Mouse (Mus musculus): ENCODE measurements at regions not wholly inside any gene's neighbourhood (a gene's known extent, or its start where the extent isn't known, plus 50 kb on each side); places are given as distances from the start of the nearest gene placed in this dataset.

DNA sequence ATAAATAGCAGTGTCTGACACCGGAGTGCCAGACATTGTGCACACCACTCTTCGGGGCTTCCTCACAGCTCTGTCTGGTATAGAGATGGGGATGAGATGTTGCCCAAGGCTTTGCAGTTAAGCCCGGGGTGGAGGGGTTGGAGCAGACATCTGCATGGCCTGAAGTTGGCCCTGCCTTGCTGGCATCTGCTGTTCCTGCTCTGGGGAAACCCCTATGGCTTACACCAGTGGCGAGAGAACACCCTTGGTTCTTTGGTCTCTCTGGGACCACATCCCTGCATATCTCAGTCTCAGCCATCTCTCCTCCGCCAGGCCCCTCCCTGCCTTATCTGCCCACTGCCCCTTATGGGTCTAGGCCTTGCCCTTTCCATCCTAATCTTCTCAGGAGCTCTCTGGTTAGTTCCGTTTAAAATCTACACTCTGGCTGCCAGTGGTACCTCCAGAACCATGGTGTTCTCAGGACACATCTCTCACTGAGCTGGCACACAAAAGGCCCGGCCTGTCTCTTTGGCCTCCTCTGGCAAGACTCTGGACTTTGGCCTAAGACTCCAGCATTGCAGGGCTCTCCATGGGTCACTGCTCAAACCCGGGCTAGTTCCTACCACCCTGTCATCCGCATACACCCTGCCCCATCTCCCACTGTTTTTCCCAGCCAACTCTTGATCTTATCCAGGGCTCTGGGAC is 123.3 kb upstream of the Id2 start:
- no peak for DNase-seq

DNA sequence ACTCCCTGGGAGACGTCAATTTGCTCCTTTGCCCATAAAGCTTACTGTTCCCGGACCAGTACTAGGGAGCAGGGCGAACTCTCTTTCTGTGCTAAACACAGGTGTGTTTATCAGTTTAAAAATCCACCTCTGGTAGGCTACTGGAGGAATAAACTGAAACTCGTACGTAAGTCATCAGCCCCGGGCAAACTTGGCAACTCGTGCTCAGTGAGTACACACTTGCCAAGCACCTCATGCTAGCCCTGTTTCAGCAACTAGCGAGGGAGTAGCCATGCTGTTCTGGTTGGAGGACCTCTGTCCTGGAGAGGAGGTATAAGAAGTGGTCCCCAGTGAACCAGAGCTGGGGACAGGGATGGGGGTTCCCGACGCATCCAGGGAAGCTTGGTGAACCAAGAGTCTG is 122.6 kb upstream of the Id2 start:
- DNase-seq = no peak

DNA sequence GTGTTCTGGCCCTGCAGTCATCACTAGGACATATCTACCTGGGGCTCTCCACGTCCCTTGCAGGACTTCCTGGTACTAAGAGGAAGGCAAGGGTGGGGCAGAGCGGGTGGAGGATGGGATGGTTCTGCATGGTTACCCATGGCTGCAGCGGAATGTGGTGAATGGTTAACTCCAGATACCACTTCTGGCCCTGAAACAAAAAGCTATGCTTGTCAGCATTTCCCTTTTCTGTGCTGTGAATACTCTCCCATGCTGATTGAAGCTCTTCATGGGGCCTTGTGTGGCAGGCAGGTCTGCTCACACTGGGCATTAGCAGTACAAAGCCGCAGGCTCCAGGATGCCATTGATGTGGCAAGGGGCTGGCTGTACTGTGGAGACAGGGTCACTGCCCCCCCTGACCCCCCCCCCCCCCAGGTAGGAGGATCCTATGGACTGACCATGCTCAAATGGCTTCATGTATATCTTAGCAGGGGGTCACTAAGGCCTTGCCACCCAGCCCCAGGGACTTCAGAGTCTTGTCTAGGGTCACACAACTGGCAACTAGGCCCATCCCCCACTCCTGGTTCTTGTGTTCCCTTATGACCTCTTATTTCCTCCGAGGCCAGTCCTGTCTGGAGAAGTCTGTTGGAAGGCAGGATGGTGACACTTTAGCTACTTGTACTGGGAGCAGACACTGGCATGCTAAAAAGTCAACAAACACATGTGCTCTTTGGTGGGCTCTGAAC is 120.0 kb upstream of the Id2 start:
- no peak for DNase-seq

DNA sequence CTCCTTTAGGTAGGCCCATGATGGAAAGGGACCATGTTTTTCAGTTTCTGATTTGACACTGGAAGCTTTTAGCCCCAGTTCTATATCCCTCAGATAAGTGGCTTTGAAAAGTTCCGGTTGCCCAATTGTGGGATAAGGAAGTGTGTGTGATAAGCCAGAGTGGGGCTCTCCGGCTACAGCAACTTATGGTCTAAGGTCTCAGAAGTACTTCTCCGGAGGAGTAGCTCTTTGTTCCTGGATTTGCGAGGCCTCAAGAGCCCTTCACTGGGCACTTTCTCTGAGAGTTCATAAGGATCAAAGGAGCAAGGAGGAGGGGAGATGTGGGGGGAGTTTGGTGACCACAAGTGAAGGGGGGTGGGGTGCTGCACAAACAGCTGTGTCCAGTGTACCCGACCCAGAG is 118.3 kb upstream of the Id2 start:
- no peak for DNase-seq

DNA sequence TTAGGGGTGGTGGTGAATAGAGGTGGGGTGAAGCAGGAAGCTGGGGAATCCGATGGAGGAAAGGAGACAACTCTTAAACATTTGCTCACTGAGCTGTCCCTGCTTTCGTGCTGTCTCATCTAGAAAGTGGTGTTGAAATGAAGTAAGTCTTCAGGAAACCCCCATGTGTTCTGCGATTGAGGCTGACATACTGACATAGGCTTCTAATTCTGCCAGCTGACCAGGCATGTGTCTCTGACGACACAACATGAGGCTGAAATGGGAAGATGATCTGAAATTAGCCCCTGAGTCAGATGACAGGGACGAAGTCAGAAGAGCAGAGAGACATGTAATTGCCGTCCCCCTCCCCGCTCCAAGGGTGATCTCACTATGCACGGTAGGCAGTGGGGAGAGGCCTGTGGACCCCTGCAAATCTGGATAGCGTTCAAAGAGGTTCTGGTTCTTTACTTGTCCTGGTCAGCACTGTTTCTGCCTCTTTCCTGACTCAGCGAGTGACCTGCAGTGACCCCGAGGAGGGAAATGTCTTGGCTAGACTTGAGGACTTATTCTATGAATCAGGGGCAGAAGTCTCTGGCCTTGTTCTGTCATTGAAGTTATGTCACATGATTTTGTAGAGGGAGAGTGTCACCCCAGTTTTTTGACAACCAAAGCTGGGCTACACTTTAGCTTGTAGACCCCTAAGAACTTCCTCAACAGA is 117.0 kb upstream of the Id2 start:
- no peak for DNase-seq

DNA sequence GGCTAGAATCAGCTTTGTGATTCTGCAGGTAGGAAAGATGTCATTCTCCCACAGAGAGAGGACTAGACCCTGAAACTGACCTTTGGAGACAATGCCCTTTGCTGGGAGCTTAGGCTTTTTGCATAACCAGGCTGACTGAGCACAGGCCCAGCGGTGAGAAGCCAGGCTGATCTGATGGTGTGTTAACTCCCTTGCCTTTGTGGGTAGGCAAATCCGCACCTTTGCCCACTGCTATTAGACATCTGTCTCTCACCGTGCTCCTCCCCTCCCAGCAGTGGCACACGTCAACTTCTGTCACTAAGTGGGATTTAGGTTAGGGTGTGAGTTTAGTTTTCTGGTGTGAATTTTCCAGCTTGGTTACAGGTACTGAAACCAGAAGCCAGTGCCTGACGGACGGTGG is 114.4 kb upstream of the Id2 start:
- no peak for DNase-seq

DNA sequence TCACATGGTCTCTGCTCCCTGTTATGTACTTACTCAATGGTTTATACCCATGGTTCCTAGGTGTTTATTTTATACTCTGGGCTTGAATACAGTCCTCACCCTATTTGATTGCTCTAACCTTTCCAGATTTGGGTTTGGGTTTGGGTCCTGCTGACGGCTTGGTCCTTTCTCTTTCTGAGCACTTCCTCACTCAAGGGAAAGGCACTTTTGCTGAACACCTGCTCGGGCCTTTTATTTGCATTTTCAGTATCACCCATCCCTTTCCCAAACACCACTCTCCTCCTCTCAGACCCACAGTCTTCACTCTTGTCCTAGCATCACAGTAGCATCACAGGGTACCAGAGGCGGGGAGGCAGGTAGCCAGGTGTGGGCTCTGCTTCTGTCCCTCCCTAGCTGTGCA is 113.7 kb upstream of the Id2 start:
- no peak for DNase-seq

DNA sequence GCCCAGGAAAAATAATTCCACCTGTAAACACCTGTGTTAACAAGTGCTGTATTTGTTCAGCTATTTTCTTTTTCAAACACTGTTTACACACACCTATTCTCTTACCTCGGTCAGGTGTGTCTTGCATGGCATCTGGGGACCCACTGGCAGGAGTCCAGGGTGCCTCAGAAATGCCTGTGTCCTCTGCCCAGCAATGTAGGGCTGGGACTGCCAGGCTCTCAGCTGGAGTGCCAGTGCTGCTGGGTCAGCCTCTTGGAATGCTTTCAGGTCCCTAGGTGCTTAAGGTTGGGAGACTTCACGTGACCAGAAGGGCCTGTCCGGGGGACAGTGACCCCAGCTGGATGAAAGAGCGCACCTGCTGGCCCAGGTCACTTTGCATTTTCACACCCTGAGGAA is 112.4 kb upstream of the Id2 start:
- DNase-seq = no peak

DNA sequence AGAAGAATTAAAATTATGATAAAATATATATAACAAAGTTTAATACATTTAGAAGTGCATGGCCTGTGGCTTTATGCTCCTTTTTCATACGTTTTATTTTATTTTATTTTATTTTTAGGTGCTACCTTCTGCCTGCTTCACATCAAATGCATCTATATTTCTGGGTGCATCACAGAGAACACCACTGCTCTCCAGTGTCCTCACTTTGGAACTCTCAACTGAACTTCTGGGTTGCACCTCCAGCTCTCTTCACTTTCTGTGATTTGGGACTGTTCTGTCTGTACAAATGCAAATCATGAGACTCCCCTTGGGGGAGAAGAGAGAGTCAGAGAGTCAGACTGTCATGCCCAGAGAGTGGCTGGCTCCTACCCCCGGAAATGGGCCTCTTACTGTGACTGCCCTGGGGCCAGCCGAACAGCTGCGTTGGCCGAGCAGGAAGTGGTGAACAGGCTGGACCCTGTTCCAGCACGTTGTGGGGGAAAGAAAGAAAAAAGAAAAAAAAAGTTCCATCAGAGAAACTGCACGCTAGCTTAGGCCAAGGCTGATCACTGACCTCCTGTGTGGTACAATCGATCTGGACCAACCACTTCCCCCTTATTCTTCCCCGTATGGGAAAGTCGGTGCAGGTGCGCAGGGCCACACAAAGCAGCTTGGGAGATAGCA is 111.9 kb upstream of the Id2 start:
- no peak for DNase-seq

DNA sequence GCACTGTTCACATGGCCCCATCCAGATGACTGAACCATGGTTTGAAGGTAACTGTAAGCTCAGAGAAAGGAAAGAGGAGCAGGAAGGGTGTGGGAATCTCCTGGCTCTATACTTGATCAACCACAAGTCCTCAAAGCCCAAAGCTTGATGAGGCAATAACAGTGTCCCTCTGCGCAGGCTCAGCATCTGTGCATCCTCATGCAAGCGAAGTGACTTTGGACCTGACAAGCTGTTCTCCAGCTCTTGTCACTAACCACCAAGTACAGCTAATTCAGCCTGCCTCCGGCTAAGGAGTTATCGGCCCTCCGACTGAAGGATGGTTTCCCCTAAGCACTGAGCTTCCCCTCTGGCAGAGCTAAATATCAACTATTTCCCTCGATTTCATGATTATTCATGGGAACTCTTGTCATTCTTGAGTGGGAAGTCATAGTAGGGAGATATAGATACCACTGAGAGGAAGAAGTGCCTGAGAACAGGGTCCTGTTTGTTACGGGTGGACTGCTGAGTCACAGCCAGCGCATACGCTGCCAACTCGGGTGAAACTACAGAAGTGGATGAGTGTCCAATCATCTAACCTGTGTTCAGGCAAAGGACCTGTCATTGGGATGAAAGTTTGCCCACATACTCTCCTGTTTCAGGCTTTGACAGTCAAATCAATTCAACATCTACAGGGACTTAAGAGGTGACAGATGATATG is 106.6 kb upstream of the Id2 start:
- DNase-seq = no peak

DNA sequence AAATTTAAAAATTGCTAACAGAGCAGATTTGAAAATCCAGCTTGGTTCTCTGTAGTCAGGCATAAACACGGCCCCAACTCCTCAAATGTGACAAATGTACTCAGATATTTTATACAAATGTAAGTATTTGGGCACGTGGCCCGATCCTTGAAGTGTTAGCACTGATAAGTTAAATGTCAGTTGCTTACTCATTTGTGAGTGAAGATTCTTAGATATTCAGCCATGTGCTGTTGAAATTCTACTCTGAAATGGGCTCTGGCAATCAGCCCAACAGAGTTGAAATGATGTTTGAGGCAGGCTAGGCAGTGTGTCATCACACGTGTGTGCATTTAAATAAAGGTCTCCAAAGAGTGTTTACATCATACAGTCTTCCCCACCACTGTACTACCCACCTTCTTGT is 103.2 kb upstream of the Id2 start:
- DNase-seq = no peak

DNA sequence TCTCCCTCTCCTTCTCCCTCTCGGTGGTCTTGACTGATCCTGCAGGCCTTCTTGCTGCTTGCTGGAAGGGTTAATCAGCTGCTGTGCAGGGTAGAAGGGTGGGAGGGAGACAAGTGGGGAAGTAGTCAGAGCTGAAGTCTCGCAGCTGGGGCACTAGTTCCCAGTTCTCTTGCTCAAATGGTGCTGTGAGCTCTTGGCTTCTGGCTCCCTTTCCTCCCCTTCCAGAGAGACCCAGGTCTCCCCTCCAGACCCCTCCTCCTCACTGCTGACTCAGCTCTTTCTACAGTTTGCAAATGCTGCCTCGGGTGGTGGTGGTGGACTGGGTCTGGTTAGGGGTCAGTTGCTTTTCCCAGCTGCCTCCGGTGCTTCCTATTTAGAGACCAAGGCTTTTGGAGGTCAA is 100.8 kb upstream of the Id2 start:
- DNase-seq = no peak

DNA sequence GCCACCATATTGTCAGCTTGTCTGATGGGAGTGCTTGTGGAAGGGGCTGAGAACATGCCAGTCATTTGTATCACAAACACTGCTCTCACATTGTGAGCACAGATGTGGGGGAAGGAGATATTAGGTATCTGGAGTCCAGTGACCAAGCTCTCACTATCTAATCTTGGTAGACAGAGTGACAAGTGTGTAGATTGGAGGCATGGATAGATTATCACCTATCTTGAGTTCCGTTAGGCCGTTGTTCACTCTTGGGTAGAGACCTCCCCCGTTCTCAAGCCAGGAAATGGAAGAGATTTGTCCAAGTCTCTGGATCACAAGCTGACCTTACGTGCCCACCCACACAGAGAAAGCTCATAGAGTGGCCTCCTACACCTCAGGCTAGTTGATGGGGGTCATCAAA is 99.1 kb upstream of the Id2 start:
- DNase-seq = no peak

DNA sequence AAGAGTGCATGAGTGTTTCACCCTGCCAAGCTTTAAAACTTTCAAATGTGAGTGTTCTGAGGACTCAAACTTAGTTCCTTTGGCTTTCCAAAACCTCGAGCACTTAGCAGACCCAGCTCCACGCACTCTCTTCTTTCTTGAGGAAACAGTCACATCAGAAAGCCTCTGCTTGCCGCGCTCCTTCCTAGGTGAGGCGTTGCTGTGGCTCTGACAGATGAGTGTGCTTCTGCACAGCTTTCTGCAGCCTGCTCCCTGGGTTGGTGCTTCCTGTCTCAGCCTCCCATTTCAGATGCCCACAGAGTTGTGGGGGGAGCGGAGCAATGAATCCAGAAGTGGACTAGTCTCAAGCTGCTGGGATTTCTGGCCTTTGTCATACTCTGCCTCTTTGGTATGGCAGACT is 95.3 kb upstream of the Id2 start:
- DNase-seq = no peak

DNA sequence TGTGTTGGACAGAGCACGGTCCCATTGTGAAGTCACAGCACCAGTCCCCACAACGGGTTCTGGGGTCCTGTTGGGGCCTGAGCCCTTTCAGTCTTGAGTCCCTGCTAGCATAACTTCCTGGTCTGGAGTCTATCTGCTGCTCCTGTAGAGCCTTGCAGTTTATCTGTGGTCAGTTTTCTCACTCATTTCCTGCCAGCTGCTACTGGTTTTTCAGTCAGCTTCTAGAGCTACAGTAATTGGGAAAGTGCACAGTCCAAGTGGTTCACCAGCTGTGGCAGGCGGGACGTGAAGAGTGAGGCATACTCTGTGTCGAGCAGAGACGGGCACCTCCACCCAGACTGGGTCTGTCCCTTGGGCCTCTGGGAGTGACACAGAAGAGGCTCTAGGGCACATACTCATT is 93.4 kb upstream of the Id2 start:
- peak; percentile 34 for DNase-seq

DNA sequence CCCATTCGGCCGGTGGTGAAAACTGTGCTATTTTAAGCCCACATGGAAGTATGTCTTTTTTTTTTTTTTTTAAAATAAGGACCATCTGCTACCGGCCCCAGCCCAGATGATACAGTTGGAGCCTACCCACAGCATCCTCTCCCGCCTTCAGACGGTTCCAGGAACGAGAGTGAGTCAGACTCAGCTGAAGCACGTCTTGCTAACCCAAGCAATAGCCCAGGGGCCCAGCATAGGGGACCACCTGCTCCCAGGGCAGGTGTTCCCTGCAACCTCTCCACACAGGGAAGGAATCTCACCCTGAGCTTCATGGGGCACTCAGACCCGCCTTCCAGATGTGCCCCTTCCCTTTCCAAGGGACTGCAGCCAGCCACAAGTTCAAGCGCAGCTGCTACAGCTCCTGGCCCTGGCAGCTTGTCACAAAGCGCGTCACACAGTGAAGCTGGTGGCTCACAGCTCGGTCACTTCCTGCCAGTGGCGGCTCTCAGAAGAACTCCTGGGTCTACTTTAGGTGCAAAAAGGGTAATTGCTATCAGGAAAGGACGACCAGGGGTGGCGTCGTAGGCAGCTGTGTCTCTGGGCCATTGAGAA is 92.3 kb upstream of the Id2 start:
- peak; percentile 48 for DNase-seq

DNA sequence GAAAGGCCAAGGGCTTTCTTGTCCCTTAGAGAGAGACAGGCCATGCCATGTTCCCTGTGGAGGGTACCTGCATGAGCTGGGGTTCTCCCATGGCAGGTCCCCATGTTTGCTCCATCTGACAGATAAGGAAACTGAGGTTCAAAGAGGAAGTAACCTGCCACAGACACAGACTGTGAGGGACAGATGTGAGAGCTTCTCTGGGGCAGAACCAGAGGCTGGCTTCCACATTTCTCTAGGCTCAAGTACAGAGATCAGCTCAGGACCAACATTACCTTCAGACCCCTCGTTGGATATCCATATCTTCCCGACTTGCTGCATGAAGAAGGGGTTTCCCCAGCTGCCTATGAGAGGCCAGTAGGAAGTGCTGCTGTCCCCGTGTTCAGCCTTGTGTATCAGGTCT is 91.6 kb upstream of the Id2 start:
- no peak for DNase-seq

DNA sequence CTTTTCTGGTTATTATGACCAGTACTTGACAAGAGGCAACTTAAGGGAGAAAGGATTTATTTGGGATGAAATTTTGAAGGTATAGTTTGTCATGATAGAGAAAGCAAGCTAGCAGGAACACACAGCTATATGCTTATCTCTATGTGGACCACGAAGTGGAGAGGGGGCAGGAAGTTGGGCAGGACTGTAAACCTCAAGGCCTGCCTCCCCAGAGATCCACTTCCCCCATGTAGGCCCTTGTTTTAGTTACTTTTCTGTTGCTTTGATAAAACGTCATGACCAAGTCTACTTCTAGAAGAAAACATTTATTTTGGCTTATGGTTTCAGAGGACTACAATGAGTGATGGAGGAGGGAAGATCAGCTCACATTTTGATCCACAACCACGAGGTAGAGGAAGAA is 90.3 kb upstream of the Id2 start:
- no peak for DNase-seq

DNA sequence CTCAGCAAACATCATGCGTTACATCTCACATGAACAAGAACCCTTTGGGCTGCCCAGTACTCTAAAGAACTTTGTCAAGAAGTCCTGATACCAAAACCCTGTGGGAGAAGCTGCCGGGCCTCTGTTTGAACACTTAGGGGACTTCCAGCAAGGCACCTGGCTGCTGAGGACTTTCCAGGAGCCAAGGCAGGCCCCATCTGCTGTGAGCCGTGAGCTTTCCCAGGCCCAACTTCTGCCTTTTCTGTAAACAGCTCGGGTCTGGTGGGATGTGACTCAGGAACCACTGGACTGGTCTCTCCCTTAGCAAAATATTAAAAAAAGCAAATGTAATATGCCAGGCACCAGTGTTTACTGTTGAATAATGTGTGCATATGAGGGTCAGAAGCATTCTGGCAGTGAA is 85.7 kb upstream of the Id2 start:
- DNase-seq = no peak

DNA sequence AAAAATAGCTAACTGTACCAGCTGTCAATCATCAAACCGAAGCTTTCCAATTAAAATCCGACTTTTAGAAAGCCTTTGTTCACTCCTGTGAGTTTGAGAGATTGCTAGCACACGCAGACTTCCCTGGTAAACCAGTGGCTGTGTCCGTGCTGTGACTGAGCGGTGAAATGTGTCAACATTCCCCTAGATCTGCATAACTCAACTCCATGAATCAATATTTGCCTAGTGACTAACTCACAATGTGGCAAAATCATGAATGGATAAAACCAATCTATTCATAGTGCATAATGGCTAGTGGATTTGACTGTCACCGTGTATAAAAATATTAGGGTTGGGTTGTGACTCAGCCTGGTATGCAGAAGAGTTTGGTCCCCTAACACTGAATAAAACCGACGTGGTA is 84.4 kb upstream of the Id2 start:
- DNase-seq = no peak

DNA sequence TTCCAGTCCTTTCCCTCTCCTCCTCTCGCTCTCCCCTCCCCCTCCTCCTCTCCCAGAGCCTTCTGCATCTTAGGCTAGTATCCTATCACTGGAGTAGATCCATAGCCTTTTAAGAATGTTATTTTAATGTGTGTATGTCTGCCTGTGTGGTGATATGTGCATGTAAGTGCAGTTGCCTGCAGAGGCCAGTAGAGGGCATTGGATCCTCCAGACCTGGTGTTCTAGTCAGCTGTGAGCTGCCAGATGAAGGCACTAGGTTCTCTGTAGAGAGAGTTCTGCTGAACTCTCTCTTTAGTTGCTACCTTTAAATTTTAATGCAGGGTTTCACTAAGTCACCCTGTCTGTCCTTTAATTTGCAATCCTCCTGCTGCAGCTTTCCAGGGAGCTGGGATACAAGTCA is 83.9 kb upstream of the Id2 start:
- DNase-seq = no peak

DNA sequence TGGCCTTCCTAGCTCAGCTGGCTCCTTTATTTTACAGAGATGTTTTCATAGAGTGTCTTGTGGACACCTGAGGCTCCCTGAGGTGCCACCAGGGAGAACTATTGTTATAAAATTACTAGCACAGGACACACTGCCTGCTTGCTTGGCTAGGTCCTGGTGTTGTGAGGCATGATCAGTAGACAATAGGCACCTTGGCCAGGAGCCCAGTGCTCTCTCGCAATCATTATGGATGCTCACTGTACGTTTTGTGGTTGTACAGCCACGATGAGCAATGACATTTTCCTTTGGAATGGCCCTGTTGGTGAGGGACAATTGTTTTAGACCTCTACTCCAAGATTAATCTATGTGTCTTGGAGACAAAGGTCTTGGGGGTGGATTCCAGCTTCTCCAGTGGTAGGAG is 83.3 kb upstream of the Id2 start:
- DNase-seq = no peak

Measured in gastrocnemius, postnatal 10 days (tissue).